Mouse (Mus musculus) heart, embryonic 16.5 days (tissue): ENCODE measurements around the gene Mybbp1a. TPM values are rescaled to one million over a fixed set of nuclear protein-coding genes. Genes with fewer than 3 reads are reported as not detected.

Experiments used
- ATAC-seq: fragments of 200-750 bp; cut with Nextera tagmentation; replicated peaks from 2 replicates; pipeline ENCODE4 v1.8.0; 2017; ENCODE audit warnings: moderate number of reproducible peaks; ENCODE audit not compliant: insufficient read depth, low FRiP score; ENCODE audit errors: extremely low read depth
- H3K27ac ChIP-seq: fragments of 300-500 bp; sonication (generic); 2 replicates; pipeline ENCODE4 v1.5.1; 2014; ENCODE audit warnings: mild to moderate bottlenecking, low read length, control low read depth, moderate library complexity
- H3K27me3 ChIP-seq: fragments of 300-500 bp; sonication (generic); 2 replicates; pipeline ENCODE4 v1.6.1; 2014; ENCODE audit warnings: low read length, mixed read lengths; ENCODE audit not compliant: control insufficient read depth, insufficient read depth
- H3K36me3 ChIP-seq: fragments of 300-500 bp; sonication (generic); 2 replicates; pipeline ENCODE4 v1.6.1; 2014; ENCODE audit not compliant: control insufficient read depth, insufficient read depth
- H3K4me1 ChIP-seq: fragments of 300-500 bp; sonication (generic); 2 replicates; pipeline ENCODE4 v1.6.1; 2014; ENCODE audit warnings: low read length, mixed read lengths; ENCODE audit not compliant: control insufficient read depth, insufficient read depth
- H3K4me2 ChIP-seq: fragments of 300-500 bp; sonication (generic); 2 replicates; pipeline ENCODE4 v1.6.1; 2014; ENCODE audit warnings: low read depth, mild to moderate bottlenecking, control low read depth, low read length
- H3K4me3 ChIP-seq: fragments of 300-500 bp; sonication (generic); 2 replicates; pipeline ENCODE4 v1.5.1; 2014; ENCODE audit warnings: mild to moderate bottlenecking, control low read depth, low read length
- H3K9ac ChIP-seq: fragments of 300-500 bp; sonication (generic); 2 replicates; pipeline ENCODE4 v1.6.1; 2014; ENCODE audit warnings: low read length, control low read depth
- H3K9me3 ChIP-seq: fragments of 300-500 bp; sonication (generic); replicated peaks from 2 replicates; pipeline ENCODE4 v1.6.1; 2016; ENCODE audit warnings: low read length; ENCODE audit not compliant: control insufficient read depth
- WGBS: fragments of 180-500 bp; shearing (Covaris S2); extraction: QIAGEN DNeasy Blood & Tissue Kit; methylation state at CpG from one replicate; pipeline ENCODE4 v1.1.7; 2014; 5-methylcytosine and 5-hydroxymethylcytosine counted together
- polyA plus RNA-seq: library from polyadenylated mRNA; unstranded; fragments of >200 nt; fragmentation: Nextera tagmentation; extraction: Ambion mirVana; gene quantifications from 2 replicates; pipeline ENCODE4 v1.2.1, GENCODE M21; 2015

Gene Mybbp1a
- polyA plus RNA-seq, 1 experiment from 2014 or later = 70.2 TPM

DNA sequence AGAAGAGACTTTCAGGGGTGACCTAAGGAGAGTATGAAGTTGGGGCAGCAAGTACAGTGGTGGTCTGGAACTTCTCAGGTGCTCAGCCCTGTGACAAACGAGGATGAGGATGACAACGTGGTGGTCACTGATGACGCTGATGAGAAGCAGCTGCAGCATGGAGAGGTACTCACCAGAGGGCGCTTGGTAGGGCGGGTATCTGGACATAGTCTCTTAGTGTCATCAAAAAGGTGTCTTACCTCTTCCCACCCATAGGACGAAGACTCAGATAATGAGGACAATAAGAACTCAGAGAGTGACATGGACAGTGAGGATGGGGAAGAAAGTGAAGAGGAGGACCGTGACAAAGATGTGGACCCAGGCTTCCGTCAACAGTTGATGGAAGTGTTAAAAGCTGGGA lies 6.3 kb downstream of the Mybbp1a start:
- no peak overlapping the region for H3K4me2 ChIP-seq
- no peak overlapping the region for H3K27ac ChIP-seq
- H3K27me3 ChIP-seq = no peaks in the 10 kb centered on the region
- H3K9me3 ChIP-seq = no peaks in the 10 kb centered on the region
- H3K4me1 ChIP-seq = peaks cover under 1% of the 10 kb centered on the region
- no peak overlapping the region for H3K9ac ChIP-seq
- peaks cover 97% of the 10 kb centered on the region for H3K36me3 ChIP-seq
- WGBS = 66% methylated on average over 8 of the region's 8 CpGs
- H3K4me3 ChIP-seq = no peak overlapping the region
- no peak for ATAC-seq

- no peak overlapping the region for H3K4me3 ChIP-seq
- no peak overlapping the region for H3K27ac ChIP-seq
- WGBS = 81% methylated on average over 3 of the region's 3 CpGs
- H3K36me3 ChIP-seq = peaks cover 54% of the 10 kb centered on the region
- H3K9me3 ChIP-seq = no peaks in the 10 kb centered on the region
- no peak overlapping the region for H3K4me2 ChIP-seq
- no peak for ATAC-seq
- H3K9ac ChIP-seq = no peak overlapping the region
- no peaks in the 10 kb centered on the region for H3K4me1 ChIP-seq
- H3K27me3 ChIP-seq = no peaks in the 10 kb centered on the region
Observed at GRCm38 (mm10) chr11:72452140-72452665, 11.0 kb downstream of the Mybbp1a start.

DNA sequence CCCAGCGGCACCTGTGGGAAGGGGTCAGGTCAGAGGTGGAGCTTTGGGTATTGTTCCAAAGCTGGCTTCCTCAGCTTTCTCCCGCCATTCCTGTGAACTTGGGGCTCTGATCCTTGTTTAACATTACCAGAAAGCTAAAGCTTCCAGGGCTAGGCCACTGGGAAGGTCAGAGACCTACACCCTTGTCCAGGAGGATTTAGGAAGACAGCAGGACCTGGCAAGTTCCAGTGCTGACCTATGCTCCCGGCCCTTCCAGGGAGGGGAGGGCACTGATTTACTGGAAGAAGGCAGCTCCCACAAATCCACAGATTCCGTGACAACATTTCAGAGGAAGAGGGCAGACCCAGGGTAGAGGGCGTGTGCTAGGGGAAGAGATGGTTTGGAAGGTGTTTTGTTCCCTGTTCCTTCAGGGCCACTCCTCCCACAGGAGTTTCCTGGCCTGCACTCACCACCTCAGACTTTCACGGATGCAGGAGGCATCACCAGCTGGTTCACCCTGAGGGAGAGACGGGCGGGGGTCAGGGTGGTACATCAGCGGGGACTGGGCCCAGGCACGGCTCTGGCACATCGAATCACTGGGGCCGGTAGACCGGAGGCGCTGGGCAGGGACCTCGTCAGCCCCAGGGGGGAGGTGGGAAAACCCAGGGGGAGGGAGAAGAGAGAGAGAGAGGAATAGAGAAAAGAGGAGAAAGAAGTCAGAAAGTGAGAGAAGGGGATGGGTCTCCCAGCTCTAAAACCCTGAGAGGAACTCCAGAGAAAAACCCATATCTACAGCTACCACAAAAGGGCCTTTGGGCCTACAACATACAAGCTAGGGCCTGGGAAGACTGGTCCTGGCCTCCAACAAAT lies 12.2 kb downstream of the Mybbp1a start:
- WGBS = 53% methylated on average over 15 of the region's 15 CpGs
- H3K4me3 ChIP-seq = no peak overlapping the region
- no peaks in the 10 kb centered on the region for H3K9me3 ChIP-seq
- H3K4me2 ChIP-seq = no peak overlapping the region
- H3K4me1 ChIP-seq = peaks cover 1% of the 10 kb centered on the region
- no peak overlapping the region for H3K27ac ChIP-seq
- no peaks in the 10 kb centered on the region for H3K27me3 ChIP-seq
- ATAC-seq = no peak
- H3K36me3 ChIP-seq = peaks cover 43% of the 10 kb centered on the region
- no peak overlapping the region for H3K9ac ChIP-seq

DNA sequence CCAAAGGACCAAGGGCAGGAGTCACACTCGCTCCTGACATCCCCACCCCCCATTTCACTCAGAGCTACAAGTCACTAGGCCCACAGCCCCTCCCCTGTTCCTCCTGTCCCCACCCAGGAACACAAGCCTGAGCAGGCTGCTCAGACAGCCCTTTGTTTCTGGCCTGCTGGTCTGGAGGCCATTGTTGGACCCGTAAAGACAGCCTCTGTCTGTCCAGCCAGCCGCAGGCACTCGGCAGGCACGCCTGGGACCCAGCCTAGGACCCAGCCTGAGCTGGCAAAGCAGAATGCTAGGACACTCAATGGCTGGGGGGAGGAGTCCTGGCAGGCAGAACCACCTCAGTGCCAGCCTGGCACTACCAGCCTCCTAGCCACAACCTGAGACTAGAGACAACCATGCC lies 14.5 kb downstream of the Mybbp1a start:
- no peak overlapping the region for H3K27ac ChIP-seq

GRCm38 (mm10) chr11:72457995-72458496 lies 16.9 kb downstream of the Mybbp1a start:
- Histone ChIP-seq H3K4me2 (no peak overlapping the region; the same call in 1 of the 2 replicates), H3K9me3 (no peaks in the 10 kb centered on the region), H3K27me3 (no peaks in the 10 kb centered on the region), H3K27ac (peak overlapping the region; percentile 84), H3K4me1 (peaks cover 14% of the 10 kb centered on the region), H3K36me3 (no peaks in the 10 kb centered on the region), H3K9ac (no peak overlapping the region), H3K4me3 (no peak overlapping the region)
- peak; percentile 87 for ATAC-seq
- WGBS = 47% methylated on average over 12 of the region's 12 CpGs

More for the DNA sequence above, 14.5 kb downstream of the Mybbp1a start:
- no peaks in the 10 kb centered on the region for H3K9me3 ChIP-seq
- no peak overlapping the region for H3K4me3 ChIP-seq
- no peak overlapping the region for H3K4me2 ChIP-seq
- H3K4me1 ChIP-seq = peaks cover 14% of the 10 kb centered on the region
- peaks cover 19% of the 10 kb centered on the region for H3K36me3 ChIP-seq
- 77% methylated on average over 5 of the region's 5 CpGs for WGBS
- H3K9ac ChIP-seq = no peak overlapping the region
- H3K27me3 ChIP-seq = no peaks in the 10 kb centered on the region
- ATAC-seq = no peak

GRCm38 (mm10) chr11:72458502-72458901 lies 17.3 kb downstream of the Mybbp1a start:
- no peaks in the 10 kb centered on the region for H3K36me3 ChIP-seq
- ATAC-seq = 0 out of 2 replicates have a peak, but pooled peaks have one; percentile 11
- H3K4me3 ChIP-seq = no peak overlapping the region
- H3K9me3 ChIP-seq = no peaks in the 10 kb centered on the region
- H3K27ac ChIP-seq = peak overlapping the region; percentile 84
- no peaks in the 10 kb centered on the region for H3K27me3 ChIP-seq
- 35% methylated on average over 3 of the region's 3 CpGs for WGBS
- H3K4me2 ChIP-seq = no peak overlapping the region; the same call in 1 of the 2 replicates
- no peak overlapping the region; the same call in 1 of the 2 replicates for H3K9ac ChIP-seq
- H3K4me1 ChIP-seq = peaks cover 14% of the 10 kb centered on the region

DNA sequence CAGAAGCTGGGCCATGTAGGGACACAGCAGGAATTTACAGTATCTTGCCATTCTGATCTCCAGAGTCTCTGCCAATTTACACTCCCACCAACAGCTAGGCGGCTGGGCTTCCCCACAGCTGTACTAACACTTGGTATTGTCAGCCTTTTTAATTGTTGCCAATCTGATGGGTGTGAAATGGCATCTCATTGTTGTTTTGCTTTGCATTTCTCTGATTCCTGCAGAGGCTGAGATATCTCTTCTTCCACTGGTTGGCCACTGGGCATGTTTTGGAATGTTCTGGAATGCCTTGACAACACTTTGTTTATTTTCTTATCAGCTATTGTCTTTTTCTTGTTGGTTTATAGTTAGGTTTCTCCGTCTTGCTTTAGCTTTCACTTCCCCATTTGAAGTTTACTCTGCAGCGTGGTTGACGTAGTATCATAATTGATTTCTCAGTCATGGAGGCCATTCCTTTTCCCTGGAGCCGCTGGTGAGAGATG lies 20.4 kb downstream of the Mybbp1a start:
- Histone ChIP-seq H3K9me3 (no peaks in the 10 kb centered on the region), H3K4me2 (no peak overlapping the region), H3K4me3 (no peak overlapping the region), H3K4me1 (peaks cover 21% of the 10 kb centered on the region), H3K9ac (no peak overlapping the region), H3K36me3 (no peaks in the 10 kb centered on the region), H3K27ac (no peak overlapping the region), H3K27me3 (no peaks in the 10 kb centered on the region)
- no peak for ATAC-seq
- WGBS = 43% methylated on average over 5 of the region's 5 CpGs

- Histone ChIP-seq H3K4me1 (peaks cover 41% of the 10 kb centered on the region), H3K36me3 (no peaks in the 10 kb centered on the region), H3K27me3 (no peaks in the 10 kb centered on the region), H3K4me2 (no peak overlapping the region), H3K27ac (no peak overlapping the region), H3K4me3 (no peak overlapping the region), H3K9me3 (no peaks in the 10 kb centered on the region), H3K9ac (no peak overlapping the region)
- no peak for ATAC-seq
- 81% methylated on average over 3 of the region's 3 CpGs for WGBS
Observed at GRCm38 (mm10) chr11:72464821-72465220, 23.7 kb downstream of the Mybbp1a start.
